Mouse (Mus musculus) embryonic facial prominence, embryonic 12.5 days (tissue): ENCODE results near the gene Pcdh7. TPM values are rescaled to one million over a fixed set of nuclear protein-coding genes. Genes with fewer than 3 reads are reported as not detected.

Experiments
- ATAC-seq: fragments of 200-750 bp; cut with Nextera tagmentation; 2 replicates; pipeline ENCODE4 v1.8.0; 2017; ENCODE audit not compliant: insufficient number of reproducible peaks, insufficient read depth, low FRiP score, low TSS enrichment
- H3K27ac ChIP-seq: fragments of 300-500 bp; sonication (generic); 2 replicates; pipeline ENCODE4 v1.5.1; 2016; ENCODE audit warnings: mild to moderate bottlenecking
- H3K27me3 ChIP-seq: fragments of 300-500 bp; sonication (generic); 2 replicates; pipeline ENCODE4 v1.6.1; 2016; ENCODE audit warnings: mild to moderate bottlenecking, moderate library complexity
- H3K36me3 ChIP-seq: fragments of 300-500 bp; sonication (generic); 2 replicates; pipeline ENCODE4 v1.6.1; 2016; ENCODE audit warnings: mild to moderate bottlenecking
- H3K4me1 ChIP-seq: fragments of 300-500 bp; sonication (generic); 2 replicates; pipeline ENCODE4 v1.6.1; 2016
- H3K4me2 ChIP-seq: fragments of 300-500 bp; sonication (generic); replicated peaks from 2 replicates; pipeline ENCODE4 v1.6.1; 2016; ENCODE audit warnings: mild to moderate bottlenecking, moderate library complexity
- H3K4me3 ChIP-seq: fragments of 300-500 bp; sonication (generic); 2 replicates; pipeline ENCODE4 v1.5.1; 2016; ENCODE audit warnings: mild to moderate bottlenecking
- H3K9ac ChIP-seq: fragments of 300-500 bp; sonication (generic); 2 replicates; pipeline ENCODE4 v1.6.1; 2016; ENCODE audit warnings: mild to moderate bottlenecking, moderate library complexity
- H3K9me3 ChIP-seq: fragments of 300-500 bp; sonication (generic); 2 replicates; pipeline ENCODE4 v1.6.1; 2016; ENCODE audit warnings: mild to moderate bottlenecking, moderate library complexity
- WGBS: fragments of 180-500 bp; shearing (Covaris S2); methylation state at CpG from one replicate; pipeline ENCODE4 v1.1.7; 2016; 5-methylcytosine and 5-hydroxymethylcytosine counted together
- polyA plus RNA-seq: library from polyadenylated mRNA; unstranded; fragments of >200 nt; fragmentation: Nextera tagmentation; extraction: Ambion mirVana; gene quantifications from 2 replicates; pipeline ENCODE4 v1.2.1, GENCODE M21; 2016

Gene Pcdh7
- polyA plus RNA-seq, 1 experiment from 2014 or later = 14.9 TPM

DNA sequence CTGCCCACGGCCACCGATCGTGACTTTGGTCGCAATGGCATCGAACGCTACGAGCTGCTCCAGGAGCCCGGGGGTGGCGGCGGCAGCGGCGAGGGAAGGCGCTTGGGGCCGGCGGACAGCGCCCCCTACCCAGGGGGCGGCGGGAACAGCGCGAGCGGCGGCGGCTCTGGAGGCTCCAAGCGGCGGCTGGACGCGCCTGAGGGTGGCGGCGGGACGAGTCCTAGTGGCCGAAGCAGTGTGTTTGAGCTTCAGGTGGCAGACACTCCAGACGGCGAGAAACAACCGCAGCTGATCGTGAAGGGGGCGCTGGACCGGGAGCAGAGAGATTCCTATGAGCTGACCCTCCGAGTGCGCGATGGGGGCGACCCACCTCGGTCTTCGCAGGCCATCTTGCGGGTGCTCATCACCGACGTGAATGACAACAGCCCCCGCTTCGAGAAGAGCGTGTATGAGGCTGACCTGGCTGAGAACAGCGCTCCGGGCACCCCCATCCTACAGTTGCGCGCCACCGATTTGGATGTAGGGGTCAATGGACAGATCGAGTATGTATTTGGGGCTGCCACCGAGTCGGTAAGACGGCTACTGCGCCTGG is 1.9 kb downstream of the Pcdh7 start:
- peaks cover 24% of the 10 kb centered on the region for H3K4me1 ChIP-seq
- no peak overlapping the region for H3K27ac ChIP-seq
- H3K4me2 ChIP-seq = peak overlapping the region; percentile 87
- H3K9me3 ChIP-seq = no peaks in the 10 kb centered on the region
- peak overlapping the region; percentile 71 for H3K9ac ChIP-seq
- H3K36me3 ChIP-seq = no peaks in the 10 kb centered on the region
- H3K27me3 ChIP-seq = 0 out of 2 replicates have a peak, but pooled peaks cover 12% of the 10 kb centered on the region
- ATAC-seq = no peak
- under 1% methylated on average over 59 of the region's 59 CpGs for WGBS
- H3K4me3 ChIP-seq = peak overlapping the region; percentile 64

DNA sequence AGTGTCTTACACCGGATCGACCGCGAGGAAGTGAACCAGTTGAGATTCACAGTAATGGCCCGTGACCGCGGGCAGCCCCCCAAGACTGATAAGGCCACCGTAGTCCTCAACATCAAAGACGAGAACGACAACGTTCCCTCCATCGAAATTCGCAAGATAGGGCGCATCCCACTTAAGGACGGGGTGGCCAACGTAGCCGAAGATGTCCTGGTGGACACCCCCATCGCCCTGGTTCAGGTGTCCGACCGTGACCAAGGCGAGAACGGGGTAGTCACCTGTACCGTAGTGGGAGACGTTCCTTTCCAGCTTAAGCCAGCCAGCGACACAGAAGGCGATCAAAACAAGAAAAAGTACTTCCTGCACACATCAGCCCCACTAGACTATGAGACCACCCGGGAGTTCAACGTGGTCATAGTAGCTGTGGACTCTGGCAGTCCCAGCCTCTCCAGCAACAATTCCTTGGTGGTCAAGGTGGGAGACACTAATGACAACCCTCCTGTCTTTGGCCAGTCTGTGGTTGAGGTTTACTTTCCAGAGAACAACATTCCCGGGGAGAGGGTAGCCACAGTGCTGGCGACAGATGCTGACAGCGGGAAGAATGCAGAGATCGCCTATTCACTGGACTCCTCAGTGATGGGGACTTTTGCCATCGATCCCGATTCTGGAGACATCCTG is 2.6 kb downstream of the Pcdh7 start:
- no peak overlapping the region for H3K27ac ChIP-seq
- 4% methylated on average over 34 of the region's 34 CpGs for WGBS
- no peaks in the 10 kb centered on the region for H3K36me3 ChIP-seq
- peak overlapping the region; percentile 64 for H3K4me3 ChIP-seq
- no peaks in the 10 kb centered on the region for H3K9me3 ChIP-seq
- H3K9ac ChIP-seq = peak overlapping the region; percentile 71
- H3K4me2 ChIP-seq = peak overlapping the region; percentile 87
- H3K27me3 ChIP-seq = 0 out of 2 replicates have a peak, but pooled peaks cover 15% of the 10 kb centered on the region
- ATAC-seq = no peak
- peaks cover 24% of the 10 kb centered on the region for H3K4me1 ChIP-seq

DNA sequence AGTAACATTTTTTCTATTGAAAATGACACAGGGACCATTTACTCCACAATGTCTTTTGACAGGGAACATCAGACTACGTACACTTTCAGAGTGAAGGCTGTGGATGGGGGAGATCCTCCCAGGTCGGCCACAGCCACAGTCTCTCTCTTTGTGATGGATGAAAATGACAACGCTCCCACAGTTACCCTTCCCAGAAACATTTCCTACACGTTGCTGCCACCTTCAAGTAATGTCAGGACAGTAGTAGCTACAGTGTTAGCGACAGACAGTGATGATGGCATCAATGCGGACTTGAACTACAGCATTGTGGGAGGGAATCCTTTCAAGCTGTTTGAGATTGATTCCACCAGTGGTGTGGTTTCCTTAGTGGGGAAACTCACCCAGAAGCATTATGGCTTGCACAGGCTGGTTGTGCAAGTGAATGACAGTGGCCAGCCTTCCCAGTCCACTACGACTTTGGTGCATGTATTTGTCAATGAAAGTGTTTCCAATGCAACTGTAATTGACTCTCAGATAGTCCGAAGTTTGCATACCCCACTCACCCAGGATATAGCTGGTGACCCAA is 3.5 kb downstream of the Pcdh7 start:
- H3K27me3 ChIP-seq = 0 out of 2 replicates have a peak, but pooled peaks cover 15% of the 10 kb centered on the region
- no peaks in the 10 kb centered on the region for H3K36me3 ChIP-seq
- no peak overlapping the region for H3K9ac ChIP-seq
- no peaks in the 10 kb centered on the region for H3K9me3 ChIP-seq
- ATAC-seq = no peak
- peak overlapping the region; percentile 64 for H3K4me3 ChIP-seq
- no peak overlapping the region for H3K27ac ChIP-seq
- 34% methylated on average over 8 of the region's 8 CpGs for WGBS
- H3K4me1 ChIP-seq = peaks cover 24% of the 10 kb centered on the region
- H3K4me2 ChIP-seq = peak overlapping the region; percentile 87

DNA sequence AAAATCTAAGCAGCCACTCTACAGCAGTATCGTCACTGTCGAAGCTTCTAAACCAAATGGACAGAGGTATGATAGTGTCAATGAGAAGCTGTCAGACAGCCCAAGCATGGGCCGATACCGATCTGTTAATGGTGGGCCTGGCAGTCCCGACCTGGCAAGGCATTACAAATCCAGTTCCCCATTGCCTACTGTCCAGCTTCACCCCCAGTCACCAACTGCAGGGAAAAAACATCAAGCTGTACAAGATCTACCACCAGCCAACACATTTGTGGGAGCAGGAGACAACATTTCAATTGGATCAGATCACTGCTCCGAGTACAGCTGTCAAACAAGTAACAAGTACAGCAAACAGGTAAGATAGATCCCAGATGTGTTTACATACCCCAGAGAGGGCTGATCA is 4.2 kb downstream of the Pcdh7 start:
- no peaks in the 10 kb centered on the region for H3K9me3 ChIP-seq
- H3K27ac ChIP-seq = no peak overlapping the region
- peak overlapping the region; percentile 87 for H3K4me2 ChIP-seq
- WGBS = 32% methylated on average over 6 of the region's 6 CpGs
- H3K4me3 ChIP-seq = peak overlapping the region; percentile 64
- ATAC-seq = no peak
- H3K27me3 ChIP-seq = 0 out of 2 replicates have a peak, but pooled peaks cover 15% of the 10 kb centered on the region
- peaks cover 24% of the 10 kb centered on the region for H3K4me1 ChIP-seq
- H3K36me3 ChIP-seq = no peaks in the 10 kb centered on the region
- H3K9ac ChIP-seq = no peak overlapping the region

DNA sequence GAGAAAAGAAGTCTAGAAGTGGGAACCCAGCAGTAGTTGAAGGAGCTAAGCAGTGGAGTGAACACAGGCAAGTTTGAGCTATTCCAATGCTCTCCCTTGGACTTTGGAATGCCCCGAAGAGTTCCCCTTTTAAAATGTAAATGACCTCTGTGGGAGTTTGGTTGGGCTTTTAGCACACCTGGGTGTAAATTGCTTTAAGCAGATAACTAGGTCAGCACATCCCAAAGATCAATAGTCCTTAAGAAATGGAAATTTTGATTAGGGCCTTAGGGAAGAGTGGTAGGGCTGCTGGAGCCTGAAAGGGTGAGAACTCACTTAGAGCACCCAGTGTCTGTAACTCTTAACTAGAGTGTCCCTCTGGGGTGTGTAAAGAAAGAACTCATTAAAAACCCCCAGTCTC is 15.7 kb downstream of the Pcdh7 start:
- H3K4me1 ChIP-seq = no peaks in the 10 kb centered on the region
- no peak overlapping the region for H3K4me3 ChIP-seq
- no peaks in the 10 kb centered on the region for H3K27me3 ChIP-seq
- no peak for ATAC-seq
- H3K9ac ChIP-seq = no peak overlapping the region
- H3K9me3 ChIP-seq = no peaks in the 10 kb centered on the region
- H3K27ac ChIP-seq = no peak overlapping the region
- WGBS = 29% methylated on average over 1 of the region's 1 CpGs
- H3K36me3 ChIP-seq = no peaks in the 10 kb centered on the region
- no peak overlapping the region for H3K4me2 ChIP-seq

DNA sequence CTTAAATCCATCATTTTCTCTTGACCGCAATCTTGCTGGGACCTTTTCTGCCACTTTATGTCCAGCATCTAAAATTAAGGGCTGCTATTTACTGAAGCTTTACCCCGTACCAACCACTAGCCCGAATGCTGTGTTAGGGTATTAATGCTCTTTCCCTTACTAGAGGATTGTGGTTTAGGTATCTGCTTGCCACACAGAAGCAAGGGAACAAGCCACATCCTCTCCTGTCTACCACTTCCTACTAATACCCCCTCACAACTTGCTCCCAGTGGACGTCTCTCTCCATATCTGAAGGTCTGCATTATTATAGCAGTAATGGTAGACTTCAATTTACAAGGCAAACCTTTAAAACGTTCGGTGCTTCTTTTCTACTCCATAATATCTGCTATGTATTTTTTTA is 18.0 kb downstream of the Pcdh7 start:
- Histone ChIP-seq H3K4me3 (no peak overlapping the region), H3K4me1 (no peaks in the 10 kb centered on the region), H3K36me3 (no peaks in the 10 kb centered on the region), H3K27ac (no peak overlapping the region), H3K9ac (no peak overlapping the region), H3K27me3 (no peaks in the 10 kb centered on the region), H3K9me3 (no peaks in the 10 kb centered on the region), H3K4me2 (no peak overlapping the region)
- ATAC-seq = no peak
- 78% methylated on average over 6 of the region's 6 CpGs for WGBS

DNA sequence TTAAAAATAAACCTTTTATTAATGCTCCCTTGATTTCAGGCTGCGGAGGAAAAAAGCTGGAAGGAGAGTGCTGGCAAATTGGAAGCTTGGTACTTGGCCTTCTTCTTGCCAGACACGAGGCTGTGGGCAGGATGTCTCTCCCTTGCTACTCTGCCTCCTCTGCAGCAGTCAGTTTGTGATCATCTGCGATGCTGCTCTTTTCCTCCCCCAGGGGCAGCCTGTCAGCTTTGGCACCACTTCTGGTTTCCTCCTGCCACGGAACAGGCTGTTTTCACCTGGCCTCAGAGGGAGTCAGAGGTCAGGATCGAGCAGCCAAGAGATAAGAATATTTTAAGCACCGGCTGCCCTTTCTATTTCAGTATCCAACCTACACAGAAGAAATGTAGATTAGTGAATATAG is 25.2 kb downstream of the Pcdh7 start:
- Histone ChIP-seq H3K27me3 (no peaks in the 10 kb centered on the region), H3K27ac (no peak overlapping the region), H3K9me3 (no peaks in the 10 kb centered on the region), H3K36me3 (no peaks in the 10 kb centered on the region), H3K4me1 (0 out of 2 replicates have a peak, but pooled peaks cover 2% of the 10 kb centered on the region), H3K4me3 (no peak overlapping the region), H3K9ac (no peak overlapping the region), H3K4me2 (no peak overlapping the region)
- 18% methylated on average over 6 of the region's 6 CpGs for WGBS
- ATAC-seq = no peak

DNA sequence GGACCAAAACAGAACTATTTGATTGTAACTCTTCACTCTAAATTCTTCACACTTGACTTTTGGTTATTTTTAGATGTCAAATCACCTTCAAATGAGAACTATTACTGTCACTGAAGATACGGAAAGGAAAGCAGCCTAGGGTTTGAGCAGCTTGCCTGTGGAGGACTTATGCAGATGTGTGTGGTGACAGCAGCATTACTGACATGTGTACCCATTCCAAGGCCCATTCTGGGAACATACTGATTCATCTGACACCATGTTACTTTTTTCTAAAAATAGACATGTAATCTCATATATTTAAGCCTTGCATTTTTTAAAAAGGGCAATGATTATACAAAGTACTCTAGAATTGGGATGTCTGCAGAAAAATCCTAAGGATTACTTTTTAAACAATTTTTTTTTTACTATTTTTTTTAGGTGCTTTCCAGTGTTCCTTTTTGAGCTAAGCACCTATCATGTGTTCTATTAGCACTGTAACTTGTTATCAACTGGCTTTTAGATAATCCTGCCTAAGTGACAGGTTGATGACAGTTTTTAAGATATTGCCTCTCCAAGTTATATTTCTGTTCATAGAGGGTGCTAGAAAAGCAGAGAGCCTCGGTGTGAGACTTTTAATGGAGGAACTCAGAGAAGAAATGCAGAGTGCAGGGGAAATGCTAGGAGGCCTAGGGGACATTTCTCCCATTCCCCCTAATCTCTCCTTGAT is 26.3 kb downstream of the Pcdh7 start:
- no peak for ATAC-seq
- H3K27ac ChIP-seq = no peak overlapping the region
- no peak overlapping the region for H3K9ac ChIP-seq
- no peaks in the 10 kb centered on the region for H3K36me3 ChIP-seq
- no peak overlapping the region for H3K4me3 ChIP-seq
- no peaks in the 10 kb centered on the region for H3K27me3 ChIP-seq
- 0 out of 2 replicates have a peak, but pooled peaks cover 2% of the 10 kb centered on the region for H3K4me1 ChIP-seq
- 67% methylated on average over 2 of the region's 2 CpGs for WGBS
- no peaks in the 10 kb centered on the region for H3K9me3 ChIP-seq
- H3K4me2 ChIP-seq = no peak overlapping the region

DNA sequence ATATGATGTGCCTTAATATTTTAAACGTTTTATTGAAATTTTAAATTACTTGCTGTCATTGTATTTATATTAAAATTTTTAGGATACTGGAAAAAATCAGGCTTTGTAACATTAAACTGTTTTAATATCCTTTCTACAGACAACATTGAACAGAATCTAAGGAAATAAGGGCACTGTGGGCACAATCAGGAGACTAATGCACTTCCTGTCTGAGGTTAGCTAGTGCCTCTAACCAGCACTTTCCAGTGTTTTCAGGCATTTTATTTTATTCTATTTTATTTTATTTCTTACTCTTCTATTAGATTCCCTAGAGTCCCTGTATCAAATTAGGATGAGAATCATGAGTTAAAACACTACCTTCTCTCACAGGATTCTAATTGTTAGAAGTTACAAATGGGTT is 28.1 kb downstream of the Pcdh7 start:
- 72% methylated on average over 1 of the region's 1 CpGs for WGBS
- Histone ChIP-seq H3K27me3 (no peaks in the 10 kb centered on the region), H3K27ac (no peak overlapping the region), H3K9me3 (no peaks in the 10 kb centered on the region), H3K4me1 (0 out of 2 replicates have a peak, but pooled peaks cover 2% of the 10 kb centered on the region), H3K36me3 (no peaks in the 10 kb centered on the region), H3K4me3 (no peak overlapping the region), H3K4me2 (no peak overlapping the region), H3K9ac (no peak overlapping the region)
- ATAC-seq = no peak

DNA sequence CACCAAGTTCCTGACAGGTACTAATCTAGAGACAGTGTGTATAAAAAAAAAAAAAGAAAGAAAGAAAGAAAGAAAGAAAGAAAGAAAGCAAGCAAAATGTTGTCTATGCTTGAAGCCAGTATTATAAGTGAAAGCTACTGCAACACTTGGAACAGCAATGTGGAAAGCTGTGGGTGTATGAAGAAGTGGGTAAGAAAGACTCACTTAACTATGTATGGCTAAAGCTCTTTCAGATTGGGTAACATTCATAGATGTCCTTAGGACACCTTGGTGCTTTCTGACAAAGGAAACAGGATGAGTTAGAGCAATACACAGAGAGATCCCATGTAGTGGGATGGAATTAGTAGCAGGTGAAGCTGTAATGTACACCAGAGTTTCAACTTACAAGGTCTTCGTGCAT is 32.6 kb downstream of the Pcdh7 start:
- WGBS = 56% methylated on average over 1 of the region's 1 CpGs
- Histone ChIP-seq H3K27me3 (no peaks in the 10 kb centered on the region), H3K9me3 (no peaks in the 10 kb centered on the region), H3K9ac (no peak overlapping the region), H3K4me2 (no peak overlapping the region), H3K4me3 (no peak overlapping the region), H3K36me3 (no peaks in the 10 kb centered on the region), H3K27ac (no peak overlapping the region), H3K4me1 (0 out of 2 replicates have a peak, but pooled peaks cover 2% of the 10 kb centered on the region)
- ATAC-seq = no peak

DNA sequence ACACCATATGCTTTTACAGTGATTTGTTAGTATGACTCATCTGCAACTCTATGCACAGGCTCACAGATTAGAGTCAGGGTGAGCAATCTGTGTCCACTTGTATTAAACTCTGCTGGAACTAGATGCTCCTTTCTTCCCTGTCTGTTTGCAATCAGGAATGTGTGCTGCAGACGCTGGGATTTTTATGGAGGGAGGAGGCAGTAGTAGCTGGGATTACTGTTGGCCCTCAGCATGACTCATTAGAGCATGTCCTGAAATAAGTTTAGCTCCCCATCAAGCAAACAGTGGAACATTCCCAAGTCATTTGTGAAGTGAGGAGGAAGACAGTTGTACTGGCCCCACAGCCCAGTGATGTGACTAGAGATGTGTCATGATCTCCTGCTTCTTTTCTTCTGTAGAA is 38.0 kb downstream of the Pcdh7 start:
- 19% methylated on average over 1 of the region's 1 CpGs for WGBS
- H3K4me2 ChIP-seq = no peak overlapping the region

More for the DNA sequence above, 38.0 kb downstream of the Pcdh7 start:
- peaks cover 17% of the 10 kb centered on the region for H3K4me1 ChIP-seq
- no peaks in the 10 kb centered on the region for H3K9me3 ChIP-seq
- no peaks in the 10 kb centered on the region for H3K36me3 ChIP-seq
- H3K27ac ChIP-seq = no peak overlapping the region
- no peaks in the 10 kb centered on the region for H3K27me3 ChIP-seq
- no peak for ATAC-seq
- no peak overlapping the region for H3K9ac ChIP-seq
- H3K4me3 ChIP-seq = no peak overlapping the region
